Mouse (Mus musculus): ENCODE measurements around the gene D1Pas1. TPM values are rescaled to one million over a fixed set of nuclear protein-coding genes. Genes with fewer than 3 reads are reported as not detected.

Gene D1Pas1
- polyA plus RNA-seq, 1 experiment = not detected

- no peak overlapping the region for H3K4me3 ChIP-seq (ENCODE audit: insufficient read depth, low read depth, low read length)
- peaks cover 4% of the 10 kb centered on the region for H3K4me1 ChIP-seq (ENCODE audit: control insufficient read depth, insufficient read depth, low read length)
- H3K27ac ChIP-seq (ENCODE audit: insufficient read depth, low read depth, low read length) = no peak overlapping the region
- TF ChIP-seq POLR2A (IDR thresholded peaks at IDR 0.05; ENCODE audit: insufficient read depth, low read depth, low read length) = no peak
- TF ChIP-seq CTCF (IDR thresholded peaks at IDR 0.05; ENCODE audit: insufficient read depth, low read depth, low read length) = no peak
- WGBS = 63% methylated on average over 21 of the region's 21 CpGs
Observed at GRCm38 (mm10) chr1:186997596-186998304, 30.5 kb downstream of the D1Pas1 start.

GRCm38 (mm10) chr1:187003441-187003861, 36.2 kb downstream of the D1Pas1 start:
- H3K4me3 ChIP-seq (ENCODE audit: insufficient read depth, low read depth, low read length) = no peak overlapping the region
- WGBS = 77% methylated on average over 7 of the region's 7 CpGs
- H3K4me1 ChIP-seq (ENCODE audit: control insufficient read depth, insufficient read depth, low read length) = no peaks in the 10 kb centered on the region
- no peak for TF ChIP-seq CTCF (IDR thresholded peaks at IDR 0.05; ENCODE audit: insufficient read depth, low read depth, low read length)
- TF ChIP-seq POLR2A (IDR thresholded peaks at IDR 0.05; ENCODE audit: insufficient read depth, low read depth, low read length) = no peak
- no peak overlapping the region for H3K27ac ChIP-seq (ENCODE audit: insufficient read depth, low read depth, low read length)

GRCm38 (mm10) chr1:187004306-187004705, 37.1 kb downstream of the D1Pas1 start:
- no peaks in the 10 kb centered on the region for H3K4me1 ChIP-seq (ENCODE audit: control insufficient read depth, insufficient read depth, low read length)
- H3K4me3 ChIP-seq (ENCODE audit: insufficient read depth, low read depth, low read length) = no peak overlapping the region
- 97% methylated on average over 1 of the region's 1 CpGs for WGBS
- H3K27ac ChIP-seq (ENCODE audit: insufficient read depth, low read depth, low read length) = no peak overlapping the region
- TF ChIP-seq POLR2A (IDR thresholded peaks at IDR 0.05; ENCODE audit: insufficient read depth, low read depth, low read length) (no peak), CTCF (IDR thresholded peaks at IDR 0.05; ENCODE audit: insufficient read depth, low read depth, low read length) (no peak)

GRCm38 (mm10) chr1:187006227-187006925, 39.2 kb downstream of the D1Pas1 start:
- H3K27ac ChIP-seq (ENCODE audit: insufficient read depth, low read depth, low read length) = no peak overlapping the region
- no peaks in the 10 kb centered on the region for H3K4me1 ChIP-seq (ENCODE audit: control insufficient read depth, insufficient read depth, low read length)
- H3K4me3 ChIP-seq (ENCODE audit: insufficient read depth, low read depth, low read length) = no peak overlapping the region
- 92% methylated on average over 14 of the region's 14 CpGs for WGBS
- TF ChIP-seq CTCF (IDR thresholded peaks at IDR 0.05; ENCODE audit: insufficient read depth, low read depth, low read length) = no peak
- no peak for TF ChIP-seq POLR2A (IDR thresholded peaks at IDR 0.05; ENCODE audit: insufficient read depth, low read depth, low read length)

GRCm38 (mm10) chr1:187008236-187008635, 41.0 kb downstream of the D1Pas1 start:
- Histone ChIP-seq H3K27ac (ENCODE audit: insufficient read depth, low read depth, low read length) (no peak overlapping the region), H3K4me1 (ENCODE audit: control insufficient read depth, insufficient read depth, low read length) (no peaks in the 10 kb centered on the region), H3K4me3 (ENCODE audit: insufficient read depth, low read depth, low read length) (no peak overlapping the region)
- TF ChIP-seq CTCF (IDR thresholded peaks at IDR 0.05; ENCODE audit: insufficient read depth, low read depth, low read length) (no peak), POLR2A (IDR thresholded peaks at IDR 0.05; ENCODE audit: insufficient read depth, low read depth, low read length) (no peak)
- 68% methylated on average over 7 of the region's 7 CpGs for WGBS

GRCm38 (mm10) chr1:187010071-187010470, 42.9 kb downstream of the D1Pas1 start:
- no peaks in the 10 kb centered on the region for H3K4me1 ChIP-seq (ENCODE audit: control insufficient read depth, insufficient read depth, low read length)
- TF ChIP-seq POLR2A (IDR thresholded peaks at IDR 0.05; ENCODE audit: insufficient read depth, low read depth, low read length) (no peak), CTCF (IDR thresholded peaks at IDR 0.05; ENCODE audit: insufficient read depth, low read depth, low read length) (no peak)
- 94% methylated on average over 11 of the region's 11 CpGs for WGBS
- no peak overlapping the region for H3K27ac ChIP-seq (ENCODE audit: insufficient read depth, low read depth, low read length)
- H3K4me3 ChIP-seq (ENCODE audit: insufficient read depth, low read depth, low read length) = no peak overlapping the region

- Histone ChIP-seq H3K4me3 (ENCODE audit: insufficient read depth, low read depth, low read length) (no peak overlapping the region), H3K4me1 (ENCODE audit: control insufficient read depth, insufficient read depth, low read length) (no peaks in the 10 kb centered on the region), H3K27ac (ENCODE audit: insufficient read depth, low read depth, low read length) (no peak overlapping the region)
- WGBS = 92% methylated on average over 4 of the region's 4 CpGs
- TF ChIP-seq POLR2A (IDR thresholded peaks at IDR 0.05; ENCODE audit: insufficient read depth, low read depth, low read length) = no peak
- TF ChIP-seq CTCF (IDR thresholded peaks at IDR 0.05; ENCODE audit: insufficient read depth, low read depth, low read length) = no peak
Observed at GRCm38 (mm10) chr1:187011601-187012000, 44.4 kb downstream of the D1Pas1 start.

GRCm38 (mm10) chr1:187014141-187014540, 46.9 kb downstream of the D1Pas1 start:
- no peak for TF ChIP-seq POLR2A (IDR thresholded peaks at IDR 0.05; ENCODE audit: insufficient read depth, low read depth, low read length)
- no peak for TF ChIP-seq CTCF (IDR thresholded peaks at IDR 0.05; ENCODE audit: insufficient read depth, low read depth, low read length)
- H3K27ac ChIP-seq (ENCODE audit: insufficient read depth, low read depth, low read length) = no peak overlapping the region
- WGBS = 93% methylated on average over 2 of the region's 2 CpGs
- no peaks in the 10 kb centered on the region for H3K4me1 ChIP-seq (ENCODE audit: control insufficient read depth, insufficient read depth, low read length)
- H3K4me3 ChIP-seq (ENCODE audit: insufficient read depth, low read depth, low read length) = no peak overlapping the region

- TF ChIP-seq POLR2A (IDR thresholded peaks at IDR 0.05; ENCODE audit: insufficient read depth, low read depth, low read length) = no peak
- no peak for TF ChIP-seq CTCF (IDR thresholded peaks at IDR 0.05; ENCODE audit: insufficient read depth, low read depth, low read length)
- WGBS = 94% methylated on average over 1 of the region's 1 CpGs
- Histone ChIP-seq H3K4me3 (ENCODE audit: insufficient read depth, low read depth, low read length) (no peak overlapping the region), H3K27ac (ENCODE audit: insufficient read depth, low read depth, low read length) (no peak overlapping the region), H3K4me1 (ENCODE audit: control insufficient read depth, insufficient read depth, low read length) (no peaks in the 10 kb centered on the region)
Observed at GRCm38 (mm10) chr1:187015673-187016072, 48.5 kb downstream of the D1Pas1 start.

All from olfactory bulb, adult 2 months (tissue).